Mouse (Mus musculus): ENCODE data around the gene Rangrf. TPM values are rescaled to one million over a fixed set of nuclear protein-coding genes. Genes with fewer than 3 reads are reported as not detected.
"Not testable (repeated sequence)": the region's sequence is repeated elsewhere in the genome, so short reads cannot be mapped to it uniquely, and the experiment has no call there.

Rangrf gene
- total RNA-seq (2017), result 40.1 and 44.5 TPM in 2 replicates

DNA sequence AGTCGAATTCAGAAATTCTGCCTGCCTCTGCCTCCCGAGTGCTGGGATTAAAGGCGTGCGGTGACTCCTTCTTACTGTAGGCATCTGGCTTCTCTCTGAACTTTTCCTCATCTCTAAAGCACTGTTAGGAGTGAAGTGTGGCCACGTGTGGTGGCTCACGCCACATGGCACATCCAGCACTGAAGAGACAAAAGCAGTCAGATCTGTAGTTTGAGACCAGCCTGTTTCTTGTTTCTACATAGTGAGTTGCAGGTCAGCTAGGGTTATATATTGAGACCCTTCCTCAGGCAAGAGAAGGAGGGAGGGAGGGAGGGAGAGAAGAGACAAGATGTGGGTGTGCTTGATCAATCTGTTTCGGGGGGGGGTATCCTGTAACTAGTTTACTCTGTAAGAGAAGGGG lies at the start of gene Rangrf:
Rangrf (minus strand) TSS at position 101 of the 400 bp plus-strand sequence.
- no peak for ATAC-seq (replicated peaks in 1 of 2; ENCODE audit: insufficient read depth in 1 of 2, low FRiP score in 2 of 2, low TSS enrichment in 1 of 2, low read depth in 1 of 2, poor library complexity in 2 of 2, severe bottlenecking in 2 of 2)

DNA sequence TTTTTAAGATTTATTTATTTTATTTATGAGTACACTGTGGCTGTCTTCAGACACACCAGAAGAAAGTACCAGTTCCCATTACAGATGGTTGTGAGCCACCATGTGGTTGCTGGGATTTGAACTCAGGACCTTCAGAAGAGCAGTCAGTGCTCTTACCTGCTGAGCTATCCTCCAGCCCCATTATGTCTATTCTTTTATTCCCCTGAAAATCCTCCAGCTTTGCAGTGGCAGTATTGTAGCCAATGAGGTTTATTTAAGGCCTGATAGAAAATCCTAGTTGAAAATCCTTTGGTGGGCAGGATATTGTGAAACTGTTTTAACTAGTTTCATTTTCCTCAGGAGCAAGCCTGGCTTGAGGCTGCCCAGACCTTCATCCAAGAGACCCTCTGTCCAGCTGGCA lies 45.7 kb upstream of the Rangrf start:
- no peak for ATAC-seq (replicated peaks in 1 of 2; ENCODE audit: insufficient read depth in 1 of 2, low FRiP score in 2 of 2, low TSS enrichment in 1 of 2, low read depth in 1 of 2, poor library complexity in 2 of 2, severe bottlenecking in 2 of 2)

DNA sequence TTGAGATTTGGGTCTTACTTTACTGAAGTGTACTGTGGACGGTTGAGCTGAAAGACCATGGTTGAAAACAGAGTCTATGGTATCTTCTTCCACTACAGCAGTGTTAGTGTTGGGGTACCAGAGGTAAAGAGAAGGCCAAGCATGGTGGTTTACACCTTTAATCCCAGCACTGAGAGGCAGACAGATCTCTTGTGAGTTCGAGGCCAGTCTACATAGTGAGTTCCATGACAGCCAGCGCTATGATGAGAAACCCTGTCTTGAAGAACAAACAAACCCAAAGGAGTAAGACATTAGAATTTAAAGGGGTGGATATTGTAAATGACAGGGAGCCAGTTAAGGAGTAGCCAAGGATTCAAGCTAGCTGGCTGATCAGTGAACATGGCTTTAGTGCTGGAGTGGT lies 41.8 kb upstream of the Rangrf start:
- ATAC-seq (replicated peaks in 1 of 2; ENCODE audit: insufficient read depth in 1 of 2, low FRiP score in 2 of 2, low TSS enrichment in 1 of 2, low read depth in 1 of 2, poor library complexity in 2 of 2, severe bottlenecking in 2 of 2), result no peak

DNA sequence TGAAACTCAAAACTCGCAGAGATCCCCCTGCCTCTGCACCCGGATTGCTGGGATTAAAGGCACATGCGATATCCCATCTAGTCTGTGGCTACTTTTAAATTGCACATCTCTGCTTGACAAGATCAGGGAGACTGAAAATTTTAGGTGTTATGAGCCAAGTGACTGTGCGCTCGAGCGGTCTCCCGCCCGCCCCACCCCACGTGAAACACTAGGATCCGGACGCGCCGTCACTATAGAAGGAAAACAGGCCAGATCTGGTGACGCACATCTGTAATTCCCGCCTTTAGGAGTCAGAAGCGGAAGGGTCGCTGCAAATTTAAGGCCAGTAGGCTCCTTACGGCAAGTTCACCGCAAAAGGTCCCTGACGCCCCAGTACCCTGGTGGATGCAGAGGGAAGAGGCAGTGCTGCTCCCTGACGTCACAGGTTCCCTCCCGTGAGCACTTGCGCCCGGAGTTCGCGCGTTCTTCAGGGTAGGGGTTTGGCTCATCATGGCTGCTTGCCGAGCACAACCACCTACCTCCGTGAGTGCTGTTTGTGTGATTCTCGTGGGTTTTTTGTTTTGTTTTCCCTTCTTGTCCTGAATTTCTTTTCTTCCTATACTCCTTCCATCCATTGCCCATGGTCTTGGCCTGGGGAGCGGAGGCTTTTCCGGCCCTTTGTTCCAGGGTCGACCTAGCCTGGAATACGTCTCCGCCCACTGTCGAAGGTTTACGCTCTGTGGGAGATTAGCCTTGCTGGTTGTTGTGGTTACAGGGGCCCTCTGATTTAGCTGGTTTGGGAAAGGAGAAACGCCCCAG lies 40.9 kb upstream of the Rangrf start, which contains the start of gene Ctc1:
Ctc1 (plus strand) TSS at position 268 of the 798 bp plus-strand sequence.
- ATAC-seq (replicated peaks in 1 of 2; ENCODE audit: insufficient read depth in 1 of 2, low FRiP score in 2 of 2, low TSS enrichment in 1 of 2, low read depth in 1 of 2, poor library complexity in 2 of 2, severe bottlenecking in 2 of 2), result peak; percentile 96

DNA sequence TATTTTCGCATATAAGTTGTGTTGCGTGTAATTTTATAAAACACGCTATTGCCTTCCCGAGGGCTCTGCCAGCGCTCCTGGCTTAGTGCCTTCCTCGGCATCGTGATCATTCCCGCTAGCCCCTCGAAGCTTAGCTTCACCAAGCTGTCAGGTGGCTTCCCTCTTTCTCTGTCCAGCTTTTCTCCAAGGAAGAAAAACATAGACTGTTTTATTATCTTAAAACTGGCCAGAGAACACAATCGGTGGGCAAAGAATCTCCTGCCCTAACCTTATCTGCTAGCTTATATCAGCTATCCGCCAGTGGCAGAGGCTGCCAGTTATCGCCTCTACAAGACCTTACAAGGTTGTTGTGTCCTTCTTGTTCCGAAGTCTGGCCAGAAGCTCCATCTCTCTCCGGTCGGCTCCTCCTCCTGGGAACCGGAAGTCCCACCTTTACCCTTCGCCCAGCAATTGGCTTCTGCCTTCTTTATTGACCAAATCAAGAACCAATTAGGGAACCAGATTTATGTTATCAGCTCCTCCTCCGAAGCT lies 37.2 kb upstream of the Rangrf start:
- ATAC-seq (replicated peaks in 1 of 2; ENCODE audit: insufficient read depth in 1 of 2, low FRiP score in 2 of 2, low TSS enrichment in 1 of 2, low read depth in 1 of 2, poor library complexity in 2 of 2, severe bottlenecking in 2 of 2), result peak; percentile 46 to 68

DNA sequence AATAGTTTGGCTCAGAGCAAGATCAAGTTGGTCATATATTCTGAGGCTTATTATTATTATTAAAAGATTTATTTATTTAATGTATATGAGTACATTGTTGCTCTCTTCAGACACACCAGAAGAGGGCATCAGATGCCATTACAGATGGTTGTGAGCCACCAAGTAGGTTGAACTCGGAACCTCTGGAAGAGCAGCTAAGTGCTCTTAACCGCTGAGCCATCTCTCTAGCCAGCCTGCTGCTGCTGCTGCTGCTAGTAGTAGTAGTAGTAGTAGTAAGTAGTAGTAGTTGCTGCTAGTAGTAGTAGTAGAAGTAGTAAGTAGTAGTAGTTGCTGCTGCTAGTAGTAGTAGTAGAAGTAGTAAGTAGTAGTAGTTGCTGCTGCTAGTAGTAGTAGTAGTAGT lies 36.5 kb upstream of the Rangrf start:
- not testable (repeated sequence) for ATAC-seq (replicated peaks in 1 of 2; ENCODE audit: insufficient read depth in 1 of 2, low FRiP score in 2 of 2, low TSS enrichment in 1 of 2, low read depth in 1 of 2, poor library complexity in 2 of 2, severe bottlenecking in 2 of 2)

DNA sequence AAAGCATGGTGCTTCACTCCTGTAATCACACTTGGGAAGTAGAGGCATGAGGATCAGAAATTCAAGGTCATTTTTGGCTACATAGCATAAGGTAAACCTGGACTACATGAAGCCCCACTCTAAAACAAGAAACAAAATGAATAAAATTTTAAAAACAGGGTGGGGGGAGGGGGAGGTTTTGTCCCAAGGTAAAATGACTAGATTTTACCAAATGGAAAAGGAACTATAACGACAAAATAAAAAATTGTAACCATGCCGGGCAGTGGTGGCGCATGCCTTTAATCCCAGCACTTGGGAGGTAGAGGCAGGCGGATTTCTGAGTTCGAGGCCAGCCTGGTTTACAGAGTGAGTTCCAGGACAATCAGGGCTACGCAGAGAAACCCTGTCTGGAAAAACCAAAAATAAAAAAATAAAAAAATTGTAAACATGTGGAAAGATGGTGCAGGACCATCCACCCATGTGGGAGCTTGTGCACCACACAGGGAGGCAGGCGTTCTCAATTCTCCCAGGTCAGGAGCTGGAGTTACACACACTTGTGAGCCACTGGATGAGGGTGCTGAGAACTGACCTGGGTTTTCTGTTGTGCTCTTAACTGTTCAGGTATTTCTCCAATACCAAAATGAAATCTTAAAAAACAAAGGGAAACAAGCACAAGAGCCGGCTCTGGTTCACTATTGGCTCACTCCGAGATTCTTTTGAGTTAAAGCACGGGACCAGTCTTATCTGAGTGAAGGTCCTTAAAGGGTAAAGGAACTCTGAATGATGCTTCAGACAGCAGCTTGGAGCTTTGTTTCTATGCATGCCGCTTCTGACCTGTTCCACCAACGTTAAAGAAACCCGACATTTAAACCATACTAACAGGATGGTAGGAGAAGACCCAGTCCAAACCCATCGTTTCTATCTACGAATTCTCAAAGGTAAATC lies 35.7 kb upstream of the Rangrf start:
- ATAC-seq (replicated peaks in 1 of 2; ENCODE audit: insufficient read depth in 1 of 2, low FRiP score in 2 of 2, low TSS enrichment in 1 of 2, low read depth in 1 of 2, poor library complexity in 2 of 2, severe bottlenecking in 2 of 2), result no peak

DNA sequence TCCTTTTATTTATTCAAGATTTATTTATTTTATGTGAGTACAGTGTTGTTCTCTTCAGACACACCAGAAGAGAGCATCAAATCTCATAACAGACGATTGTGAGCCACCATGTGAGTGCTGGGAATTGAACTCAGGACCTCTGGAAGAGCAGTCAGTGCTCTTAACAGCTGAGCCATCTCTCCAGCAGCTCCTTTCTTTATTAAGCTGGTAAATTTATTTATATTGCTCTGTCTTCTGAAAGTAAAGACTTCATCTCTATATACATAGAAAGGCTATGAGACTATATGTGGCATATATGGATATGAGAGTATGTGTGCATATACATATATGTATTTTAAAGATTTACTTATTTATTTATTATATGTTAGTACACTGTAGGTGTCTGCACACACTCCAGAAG lies 34.5 kb upstream of the Rangrf start:
- ATAC-seq (replicated peaks in 1 of 2; ENCODE audit: insufficient read depth in 1 of 2, low FRiP score in 2 of 2, low TSS enrichment in 1 of 2, low read depth in 1 of 2, poor library complexity in 2 of 2, severe bottlenecking in 2 of 2), result no peak

DNA sequence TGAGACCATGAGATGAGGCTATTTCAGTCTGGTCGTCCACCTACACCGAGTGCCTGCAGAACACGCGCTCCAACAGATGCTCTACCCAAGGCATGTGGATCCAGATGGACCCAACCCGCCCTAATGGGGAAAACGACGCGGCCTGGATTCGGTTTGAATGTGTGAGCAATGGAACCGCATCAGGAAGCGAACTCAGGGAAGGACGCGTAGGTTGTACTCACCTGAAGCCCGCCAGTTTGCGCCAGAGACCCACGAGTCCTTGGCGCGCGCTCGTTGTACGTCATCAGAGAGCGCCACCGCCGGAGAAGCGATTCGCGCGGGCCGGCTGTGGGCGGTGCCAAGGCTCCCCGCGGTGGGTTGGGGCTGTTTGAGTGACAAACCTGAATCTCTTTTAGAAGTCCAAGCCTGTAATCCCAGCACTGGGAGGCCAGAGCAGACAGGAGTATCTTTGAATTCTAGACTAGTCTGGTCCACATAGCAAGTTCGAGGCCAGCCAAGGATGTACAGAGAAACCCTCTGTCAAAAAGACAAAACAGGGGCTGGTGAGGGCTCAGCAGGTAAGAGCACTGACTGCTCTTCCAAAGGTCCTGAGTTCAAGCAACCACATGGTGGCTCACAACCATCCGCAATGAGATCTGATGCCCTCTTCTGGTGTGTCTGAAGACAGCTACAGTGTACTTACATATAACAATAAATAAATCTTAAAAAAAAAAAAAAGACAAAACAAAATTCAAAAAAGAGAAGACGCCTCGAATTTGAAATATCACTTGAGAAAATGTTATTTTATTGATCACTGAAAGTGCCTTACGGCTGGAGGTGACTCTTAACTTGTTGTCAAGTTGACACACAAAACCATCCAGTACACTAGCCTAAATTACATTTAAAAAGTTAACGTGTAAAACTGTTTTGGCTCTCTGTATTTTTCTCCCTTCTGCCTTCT lies 33.5 kb upstream of the Rangrf start, which contains the start of gene Pfas:
Pfas (minus strand) TSS at position 279 of the 940 bp plus-strand sequence.
- peak; percentile 87 to 95 for ATAC-seq (replicated peaks in 1 of 2; ENCODE audit: insufficient read depth in 1 of 2, low FRiP score in 2 of 2, low TSS enrichment in 1 of 2, low read depth in 1 of 2, poor library complexity in 2 of 2, severe bottlenecking in 2 of 2)

DNA sequence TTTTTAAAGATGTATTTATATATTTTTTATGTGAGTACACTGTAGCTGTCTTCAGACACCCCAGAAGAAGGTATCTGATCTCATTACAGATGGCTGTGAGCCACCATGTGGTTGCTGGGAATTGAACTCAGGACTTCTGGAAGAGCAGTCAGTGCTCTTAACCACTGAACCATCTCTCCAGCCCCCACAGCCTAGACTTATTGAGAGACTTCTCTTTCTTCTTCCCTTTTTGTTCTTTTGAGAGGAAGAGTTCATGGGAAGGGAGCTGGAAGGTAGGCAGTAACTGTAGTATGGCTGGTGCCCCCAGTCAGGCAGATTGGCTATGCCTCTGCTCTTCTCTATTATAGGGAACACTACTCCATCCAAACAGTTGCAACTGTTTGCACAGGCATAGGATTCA lies 31.6 kb upstream of the Rangrf start:
- not testable (repeated sequence) for ATAC-seq (replicated peaks in 1 of 2; ENCODE audit: insufficient read depth in 1 of 2, low FRiP score in 2 of 2, low TSS enrichment in 1 of 2, low read depth in 1 of 2, poor library complexity in 2 of 2, severe bottlenecking in 2 of 2)

DNA sequence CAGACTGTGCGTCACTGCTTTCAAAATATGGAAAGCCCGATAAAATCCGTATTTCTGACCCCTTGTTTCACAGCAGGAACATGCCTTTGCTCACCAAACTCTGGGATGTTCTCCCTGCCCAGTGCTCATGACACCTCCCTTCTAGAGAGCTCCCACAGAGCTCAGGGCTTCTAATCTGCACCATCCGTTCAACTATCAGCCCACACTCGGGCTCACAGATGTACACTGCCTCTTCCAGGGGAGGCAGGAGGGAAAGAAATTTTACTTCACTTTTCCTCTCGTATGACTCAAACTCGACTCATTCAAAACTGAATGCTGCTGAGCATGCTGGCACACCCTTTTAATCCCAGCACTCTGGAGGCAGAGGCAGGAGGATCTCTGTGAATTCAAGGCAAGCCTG lies 30.2 kb upstream of the Rangrf start:
- ATAC-seq (replicated peaks in 1 of 2; ENCODE audit: insufficient read depth in 1 of 2, low FRiP score in 2 of 2, low TSS enrichment in 1 of 2, low read depth in 1 of 2, poor library complexity in 2 of 2, severe bottlenecking in 2 of 2), result no peak

DNA sequence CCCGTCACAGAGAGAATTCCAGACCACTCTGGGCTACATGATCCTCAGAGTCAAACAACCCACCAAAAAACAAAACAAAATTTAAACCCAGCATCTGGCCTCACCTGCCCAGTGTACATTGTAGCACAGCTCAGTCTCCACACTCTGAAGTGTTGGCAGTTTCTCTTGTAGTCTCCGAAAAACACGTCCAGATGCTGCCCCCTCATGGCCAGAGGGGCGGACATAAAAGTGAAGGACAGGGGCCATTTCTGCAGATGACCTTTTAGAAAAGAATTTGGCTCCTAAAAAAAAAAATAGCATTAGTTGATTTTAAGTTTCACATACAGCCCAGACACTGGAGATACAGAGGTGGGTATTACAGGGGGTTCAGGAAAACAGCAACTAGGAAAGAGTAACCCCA lies 28.6 kb upstream of the Rangrf start:
- no peak for ATAC-seq (replicated peaks in 1 of 2; ENCODE audit: insufficient read depth in 1 of 2, low FRiP score in 2 of 2, low TSS enrichment in 1 of 2, low read depth in 1 of 2, poor library complexity in 2 of 2, severe bottlenecking in 2 of 2)

DNA sequence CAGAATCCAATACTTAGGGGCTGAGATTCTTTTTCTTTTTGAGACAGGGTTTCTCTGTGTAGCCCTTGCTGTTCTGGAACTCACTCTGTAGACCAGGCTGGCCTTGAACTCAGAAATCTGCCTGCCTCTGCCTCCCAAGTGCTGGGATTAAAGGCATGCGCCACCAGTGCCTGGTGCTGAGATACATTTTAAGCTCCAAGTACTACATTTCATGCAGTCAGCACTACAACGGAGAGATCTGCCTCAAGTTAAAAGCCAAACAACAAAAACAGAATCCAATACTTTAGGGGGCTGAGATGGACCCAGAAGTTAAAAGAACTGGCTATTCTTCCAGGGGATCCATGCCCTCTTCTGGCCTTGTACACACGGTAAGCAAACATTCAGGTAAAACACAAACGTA lies 27.8 kb upstream of the Rangrf start:
- ATAC-seq (replicated peaks in 1 of 2; ENCODE audit: insufficient read depth in 1 of 2, low FRiP score in 2 of 2, low TSS enrichment in 1 of 2, low read depth in 1 of 2, poor library complexity in 2 of 2, severe bottlenecking in 2 of 2), result not testable (repeated sequence)

DNA sequence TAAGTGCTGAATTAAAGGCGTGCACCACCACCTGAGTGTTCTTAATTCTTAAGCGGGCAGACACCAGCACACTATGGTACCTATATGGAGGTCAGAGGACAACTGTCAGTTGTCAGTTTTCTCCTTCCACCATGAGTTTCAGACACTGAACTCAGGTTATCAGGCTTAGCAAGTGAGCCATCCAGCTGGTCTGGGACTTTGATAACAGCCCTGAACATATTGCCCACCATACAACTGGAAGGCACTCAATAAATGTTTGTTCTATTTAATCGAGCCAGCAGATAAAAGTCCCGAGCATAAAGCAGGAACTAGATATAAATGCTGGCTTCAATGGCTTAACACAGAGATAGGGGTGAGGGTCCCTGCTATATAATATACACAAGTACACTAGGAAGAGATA lies 22.1 kb upstream of the Rangrf start:
- no peak for ATAC-seq (replicated peaks in 1 of 2; ENCODE audit: insufficient read depth in 1 of 2, low FRiP score in 2 of 2, low TSS enrichment in 1 of 2, low read depth in 1 of 2, poor library complexity in 2 of 2, severe bottlenecking in 2 of 2)

DNA sequence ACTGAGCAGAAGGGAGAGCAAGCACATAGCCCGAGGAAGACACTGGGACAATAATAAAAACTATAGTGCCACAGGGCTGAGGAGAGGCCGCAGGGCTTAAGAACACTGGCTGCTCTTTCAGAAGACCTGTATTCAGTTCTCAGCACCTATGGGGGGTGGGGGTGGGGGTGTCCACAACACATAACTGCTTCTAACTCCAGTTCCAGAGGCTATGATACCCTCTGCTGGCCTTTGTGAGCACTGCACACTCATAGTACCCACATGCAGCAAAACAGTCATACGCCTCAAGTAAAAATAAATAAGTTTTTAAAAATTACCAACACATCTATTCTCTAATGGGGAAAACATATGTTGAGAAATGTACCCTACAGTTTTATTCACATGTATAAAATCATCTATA lies 19.4 kb upstream of the Rangrf start:
- ATAC-seq (replicated peaks in 1 of 2; ENCODE audit: insufficient read depth in 1 of 2, low FRiP score in 2 of 2, low TSS enrichment in 1 of 2, low read depth in 1 of 2, poor library complexity in 2 of 2, severe bottlenecking in 2 of 2), result no peak

DNA sequence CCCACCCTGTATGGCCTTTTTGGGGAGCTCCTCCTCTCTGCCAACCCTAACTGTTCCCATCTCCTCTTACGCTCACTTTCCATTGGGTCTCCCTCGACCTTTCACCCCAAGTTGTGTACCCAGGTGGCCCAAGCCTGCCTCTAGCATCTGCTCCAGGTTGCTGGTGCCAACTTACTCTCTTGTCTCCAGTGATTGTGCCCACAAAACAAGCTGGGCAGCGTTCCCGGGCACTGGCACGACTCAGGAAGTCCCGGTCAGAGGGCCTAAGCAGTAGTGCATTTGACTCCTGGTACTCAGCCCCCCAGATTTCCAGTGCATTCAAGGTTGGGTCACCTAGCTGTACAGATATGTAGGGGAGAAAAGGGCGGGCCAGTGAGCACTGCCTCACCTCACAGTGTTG lies 18.1 kb upstream of the Rangrf start:
- ATAC-seq (replicated peaks in 1 of 2; ENCODE audit: insufficient read depth in 1 of 2, low FRiP score in 2 of 2, low TSS enrichment in 1 of 2, low read depth in 1 of 2, poor library complexity in 2 of 2, severe bottlenecking in 2 of 2), result no peak

DNA sequence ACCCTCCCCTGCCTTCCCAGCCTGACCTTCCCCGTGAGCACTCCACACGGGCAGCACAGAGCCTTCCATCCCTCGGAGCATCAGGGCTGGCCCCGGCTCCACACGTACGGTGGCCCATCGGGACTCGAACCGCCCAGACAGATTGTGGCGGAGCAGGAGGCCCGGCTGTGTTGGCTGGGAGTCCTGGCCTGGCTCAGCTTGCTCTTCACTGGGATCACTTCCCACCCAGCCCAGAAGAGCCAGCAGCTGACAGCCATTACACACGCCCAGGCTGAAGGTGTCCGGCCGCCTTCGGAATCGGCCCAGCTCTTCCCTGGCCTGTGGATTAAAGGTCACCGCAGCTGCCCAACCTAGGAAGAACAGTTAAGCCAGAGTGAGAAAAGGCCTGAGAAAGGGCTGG lies 13.4 kb upstream of the Rangrf start:
- ATAC-seq (replicated peaks in 1 of 2; ENCODE audit: insufficient read depth in 1 of 2, low FRiP score in 2 of 2, low TSS enrichment in 1 of 2, low read depth in 1 of 2, poor library complexity in 2 of 2, severe bottlenecking in 2 of 2), result no peak

Measured in hematopoietic stem cell, adult 5-6 weeks (primary cell).